Mouse (Mus musculus) telencephalon, adult 2 months (tissue): ENCODE measurements around the gene Pcdh10.

Source experiments
- DNase-seq: peaks from one replicate; pipeline ENCODE4 v3.0.0-alpha.2; 2011; ENCODE audit warnings: low read depth, low spot score

Gene Pcdh10

DNA sequence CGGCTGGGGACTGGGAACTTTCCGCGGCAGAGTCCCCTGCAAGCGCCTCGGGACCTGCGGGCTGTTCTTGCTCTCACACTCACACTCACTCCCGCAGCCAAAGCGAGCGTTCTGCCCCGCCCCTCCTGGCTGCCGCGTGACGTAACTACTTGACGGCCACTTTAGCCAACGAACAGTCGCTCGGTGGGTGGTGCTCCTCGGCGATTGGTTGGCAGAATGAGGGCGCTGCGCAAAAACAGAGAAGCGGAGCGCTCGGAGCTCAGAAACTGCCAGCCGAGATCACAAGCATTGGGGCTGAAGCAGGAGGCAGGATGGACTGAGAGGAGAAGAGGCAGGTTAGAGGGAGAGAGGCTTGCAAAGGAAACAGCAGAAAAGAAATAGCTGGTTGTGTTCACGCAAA lies at the start of gene Pcdh10:
Pcdh10 (plus strand) TSS at position 254 of the 400 bp plus-strand sequence.
- DNase-seq, result peak; percentile 97

- no peak for DNase-seq
Measured at GRCm38 (mm10) chr3:45355919-45356318, 22.3 kb upstream of the Pcdh10 start.

GRCm38 (mm10) chr3:45368952-45369351 lies 9.2 kb upstream of the Pcdh10 start:
- no peak for DNase-seq

GRCm38 (mm10) chr3:45375761-45376500 lies 2.3 kb upstream of the Pcdh10 start:
- DNase-seq, result no peak

DNA sequence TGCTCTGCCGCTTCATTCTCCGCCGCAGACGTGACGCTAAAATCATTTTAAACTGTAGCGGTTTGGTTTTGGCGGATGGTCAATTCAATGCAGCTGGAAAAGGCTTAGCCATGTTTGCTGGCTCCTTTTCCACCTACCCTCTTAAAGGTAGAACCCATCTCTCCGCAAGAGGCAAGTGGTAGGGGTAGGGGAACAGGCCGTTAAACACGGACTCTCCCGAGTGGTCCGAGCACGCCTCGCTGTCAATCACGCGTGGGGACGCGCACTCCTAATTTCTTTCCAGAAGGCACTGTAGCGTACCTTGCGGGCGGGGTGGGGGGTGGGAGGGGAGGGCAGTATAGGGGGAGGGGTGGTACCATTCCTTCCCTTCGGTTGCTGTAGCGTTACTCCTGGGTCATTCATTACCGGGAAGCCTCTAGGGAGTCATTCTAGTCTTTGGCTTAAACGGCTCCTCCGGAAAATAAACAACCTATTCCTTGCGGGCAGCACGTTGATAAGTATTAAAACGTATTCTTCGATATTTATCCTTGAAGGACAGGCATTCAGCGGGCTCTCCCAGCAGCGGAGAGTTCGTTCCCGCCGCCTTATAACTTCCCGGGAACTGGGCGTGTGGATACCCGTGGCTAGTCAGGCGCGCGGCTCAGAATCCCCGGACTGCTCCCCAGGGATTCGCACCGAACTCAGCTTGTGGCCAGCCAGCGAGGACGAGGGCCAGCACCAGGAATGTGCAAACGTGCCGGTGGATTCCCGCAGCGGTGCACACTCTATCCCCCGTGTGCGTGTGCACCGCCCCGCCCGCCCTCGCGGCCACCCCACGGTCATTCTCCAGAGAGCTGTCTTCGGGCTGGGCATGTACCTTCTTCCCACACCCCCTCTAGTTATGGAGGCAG lies 1.5 kb upstream of the Pcdh10 start:
- no peak for DNase-seq

- no peak for DNase-seq
Measured at GRCm38 (mm10) chr3:45377391-45377998, 703 bp upstream of the Pcdh10 start.

DNA sequence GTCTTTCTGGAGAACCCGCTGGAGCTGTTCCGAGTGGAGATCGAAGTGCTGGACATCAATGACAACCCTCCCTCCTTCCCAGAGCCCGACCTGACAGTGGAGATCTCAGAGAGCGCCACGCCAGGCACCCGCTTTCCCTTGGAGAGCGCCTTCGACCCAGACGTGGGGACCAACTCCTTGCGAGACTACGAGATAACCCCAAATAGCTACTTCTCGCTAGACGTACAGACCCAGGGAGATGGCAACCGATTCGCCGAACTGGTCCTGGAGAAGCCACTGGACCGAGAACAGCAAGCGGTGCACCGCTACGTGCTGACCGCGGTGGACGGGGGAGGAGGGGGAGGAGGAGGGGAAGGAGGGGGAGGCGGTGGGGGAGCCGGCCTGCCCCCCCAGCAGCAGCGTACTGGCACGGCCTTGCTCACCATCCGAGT lies 1.4 kb downstream of the Pcdh10 start:
- no peak for DNase-seq

DNA sequence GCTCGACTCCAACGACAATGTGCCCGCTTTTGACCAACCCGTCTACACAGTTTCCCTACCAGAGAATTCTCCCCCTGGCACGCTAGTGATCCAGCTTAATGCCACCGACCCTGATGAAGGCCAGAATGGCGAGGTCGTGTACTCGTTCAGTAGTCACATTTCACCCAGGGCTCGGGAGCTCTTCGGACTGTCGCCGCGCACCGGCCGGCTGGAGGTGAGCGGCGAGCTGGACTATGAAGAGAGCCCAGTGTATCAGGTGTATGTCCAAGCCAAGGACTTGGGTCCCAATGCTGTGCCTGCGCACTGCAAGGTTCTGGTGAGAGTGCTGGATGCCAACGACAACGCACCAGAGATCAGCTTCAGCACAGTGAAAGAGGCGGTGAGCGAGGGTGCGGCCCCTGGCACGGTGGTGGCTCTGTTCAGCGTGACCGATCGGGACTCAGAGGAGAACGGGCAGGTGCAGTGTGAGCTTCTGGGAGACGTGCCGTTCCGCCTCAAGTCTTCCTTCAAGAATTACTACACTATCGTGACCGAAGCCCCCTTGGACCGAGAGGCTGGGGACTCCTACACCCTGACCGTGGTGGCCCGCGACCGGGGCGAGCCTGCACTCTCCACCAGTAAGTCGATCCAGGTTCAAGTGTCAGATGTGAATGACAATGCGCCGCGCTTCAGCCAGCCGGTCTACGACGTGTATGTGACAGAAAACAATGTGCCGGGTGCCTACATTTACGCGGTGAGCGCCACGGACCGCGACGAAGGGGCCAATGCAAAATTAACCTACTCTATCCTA lies 2.0 kb downstream of the Pcdh10 start:
- no peak for DNase-seq

GRCm38 (mm10) chr3:45380811-45381761 lies 2.9 kb downstream of the Pcdh10 start:
- no peak for DNase-seq

GRCm38 (mm10) chr3:45382032-45382755 lies 4.0 kb downstream of the Pcdh10 start:
- no peak for DNase-seq

DNA sequence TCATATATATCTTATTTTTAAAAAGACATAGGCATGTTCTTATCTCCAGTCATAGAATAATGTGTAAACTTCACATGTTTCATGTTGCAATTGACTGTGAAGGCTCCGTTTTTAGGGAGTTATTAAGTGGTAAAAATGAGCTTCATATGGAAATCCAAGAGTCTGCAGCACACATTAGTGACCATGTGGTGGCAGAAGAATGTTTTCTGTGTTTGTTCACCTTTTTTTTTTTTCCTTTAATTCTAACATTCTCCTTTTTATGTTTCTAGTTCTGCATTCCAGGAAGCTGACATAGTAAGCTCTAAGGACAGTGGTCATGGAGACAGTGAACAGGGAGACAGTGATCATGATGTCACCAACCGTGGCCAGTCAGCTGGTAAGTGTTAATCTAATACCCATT lies 5.6 kb downstream of the Pcdh10 start:
- no peak for DNase-seq

DNA sequence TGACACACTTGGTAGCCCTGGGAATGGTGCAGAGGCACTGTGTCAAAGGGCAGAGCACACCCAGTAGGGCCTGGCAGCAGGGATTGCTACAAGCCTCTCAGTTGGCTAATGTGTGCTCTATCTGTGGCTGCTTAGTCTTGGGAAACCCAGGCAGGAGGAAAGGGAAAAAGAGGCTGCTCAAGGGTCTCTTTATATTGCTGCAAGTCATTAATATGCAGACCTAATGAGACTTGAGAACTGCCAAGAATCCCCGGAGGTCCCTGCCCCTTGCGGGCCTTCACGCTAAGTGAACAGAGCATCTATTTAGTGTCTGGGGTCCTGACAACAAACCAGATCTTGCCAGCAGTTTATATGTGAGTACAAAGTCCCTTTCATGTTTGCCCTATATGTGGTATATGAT lies 6.8 kb downstream of the Pcdh10 start:
- DNase-seq, result no peak

- no peak for DNase-seq
Measured at GRCm38 (mm10) chr3:45385451-45385850, 7.3 kb downstream of the Pcdh10 start.

DNA sequence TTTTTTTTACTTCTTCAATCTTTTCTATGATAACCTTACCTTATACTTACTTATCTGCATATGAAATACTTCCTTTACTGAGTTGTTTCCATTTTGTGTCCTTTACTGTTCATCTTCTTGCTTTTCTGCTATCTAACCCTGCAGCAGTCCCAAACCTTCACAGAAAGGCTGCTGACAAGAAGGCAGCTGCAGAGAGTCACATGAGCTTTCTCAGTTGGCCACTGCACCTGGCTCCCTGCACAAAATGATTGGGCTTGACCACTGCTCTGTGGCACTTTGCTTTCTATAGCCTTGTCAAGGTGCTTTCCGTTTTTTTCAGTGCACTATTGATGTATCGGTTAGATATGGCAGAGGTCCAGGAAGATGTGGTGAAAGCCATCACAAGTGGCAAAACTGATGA lies 8.3 kb downstream of the Pcdh10 start:
- DNase-seq, result no peak

GRCm38 (mm10) chr3:45397101-45397500 lies 18.9 kb downstream of the Pcdh10 start:
- no peak for DNase-seq

DNA sequence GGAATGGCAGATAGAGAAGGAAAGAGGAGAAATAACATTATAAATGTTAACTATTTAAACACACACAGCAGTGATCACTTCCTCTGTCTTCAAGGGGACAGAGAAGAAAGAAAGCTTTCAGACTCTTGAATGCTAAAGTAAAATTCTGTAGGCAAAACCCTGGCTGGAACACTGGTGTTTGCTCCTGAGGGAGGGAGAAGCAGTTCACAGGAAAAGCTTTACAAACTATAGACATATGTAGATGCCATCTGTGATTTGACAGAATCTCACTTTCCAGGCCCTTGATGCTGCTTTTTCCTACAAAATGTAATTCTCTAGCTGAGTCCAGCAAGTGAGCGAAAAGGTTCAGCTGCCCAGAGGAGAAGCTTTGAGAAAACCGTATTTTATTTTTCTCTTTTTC lies 25.0 kb downstream of the Pcdh10 start:
- no peak for DNase-seq

GRCm38 (mm10) chr3:45431691-45432090 lies 53.5 kb downstream of the Pcdh10 start:
- DNase-seq, result no peak

- no peak for DNase-seq
Measured at GRCm38 (mm10) chr3:45432172-45432765, 54.1 kb downstream of the Pcdh10 start.
